Mouse (Mus musculus): Measurements from ENCODE around the gene Ccndbp1. TPM values are rescaled to one million over a fixed set of nuclear protein-coding genes. Genes with fewer than 3 reads are reported as not detected.
"Not testable (repeated sequence)": the region's sequence is repeated elsewhere in the genome, so short reads cannot be mapped to it uniquely, and the experiment has no call there.

Gene Ccndbp1
- total and polyA plus RNA-seq, 2 experiments from 2014 or later = 34.0 to 42.4 TPM

- H3K4me2 ChIP-seq (ENCODE audit: low read depth, low read length) = no peak overlapping the region
- ATAC-seq (ENCODE audit: insufficient read depth, low read depth) = no peak
- no peak overlapping the region for H3K27ac ChIP-seq (ENCODE audit: low read depth)
- H3K4me3 ChIP-seq (ENCODE audit: low read depth, low read length) = no peak overlapping the region
- TF ChIP-seq CTCF (IDR thresholded peaks at IDR 0.05; ENCODE audit: low read depth) (no peak), EP300 (IDR thresholded peaks at IDR 0.05; ENCODE audit: low read depth) (no peak)
- H3K27me3 ChIP-seq (ENCODE audit: control insufficient read depth, insufficient read depth, low read length) = no peaks in the 10 kb centered on the region
- no peak overlapping the region for H3K9ac ChIP-seq (replicated peaks; ENCODE audit: low read depth, low read length)
- whole genome bisulfite sequencing = 39% methylated on average over 2 of the region's 2 CpGs
- no peak for DNase-seq (ENCODE audit: low spot score)
- H3K9me3 ChIP-seq (replicated peaks; ENCODE audit: control insufficient read depth, low read length) = no peaks in the 10 kb centered on the region
- no peaks in the 10 kb centered on the region for H3K36me3 ChIP-seq (replicated peaks; ENCODE audit: control insufficient read depth, insufficient read depth, low read length)
- H3K4me1 ChIP-seq (ENCODE audit: control insufficient read depth, insufficient read depth) = no peaks in the 10 kb centered on the region
These were observed 27.3 kb upstream of the Ccndbp1 start for GRCm38 (mm10) chr2:120980861-120981260.

GRCm38 (mm10) chr2:120983611-120984010 is 24.6 kb upstream of the Ccndbp1 start:
- ATAC-seq (ENCODE audit: insufficient read depth, low read depth) (no peak), DNase-seq (ENCODE audit: low spot score) (no peak)
- no peak overlapping the region for H3K9ac ChIP-seq (replicated peaks; ENCODE audit: low read depth, low read length)
- no peaks in the 10 kb centered on the region for H3K27me3 ChIP-seq (ENCODE audit: control insufficient read depth, insufficient read depth, low read length)
- H3K36me3 ChIP-seq (replicated peaks; ENCODE audit: control insufficient read depth, insufficient read depth, low read length) = 0 out of 2 replicates have a peak, but pooled peaks cover 4% of the 10 kb centered on the region
- TF ChIP-seq EP300 (IDR thresholded peaks at IDR 0.05; ENCODE audit: low read depth) = no peak
- no peak for TF ChIP-seq CTCF (IDR thresholded peaks at IDR 0.05; ENCODE audit: low read depth)
- no peak overlapping the region for H3K4me2 ChIP-seq (ENCODE audit: low read depth, low read length)
- H3K4me3 ChIP-seq (ENCODE audit: low read depth, low read length) = no peak overlapping the region
- H3K4me1 ChIP-seq (ENCODE audit: control insufficient read depth, insufficient read depth) = no peaks in the 10 kb centered on the region
- no peak overlapping the region for H3K27ac ChIP-seq (ENCODE audit: low read depth)
- WGBS = 42% methylated on average over 2 of the region's 2 CpGs
- H3K9me3 ChIP-seq (replicated peaks; ENCODE audit: control insufficient read depth, low read length) = no peaks in the 10 kb centered on the region

- no peaks in the 10 kb centered on the region for H3K27me3 ChIP-seq (ENCODE audit: control insufficient read depth, insufficient read depth, low read length)
- H3K9ac ChIP-seq (replicated peaks; ENCODE audit: low read depth, low read length) = no peak overlapping the region
- H3K36me3 ChIP-seq (replicated peaks; ENCODE audit: control insufficient read depth, insufficient read depth, low read length) = 0 out of 2 replicates have a peak, but pooled peaks cover 4% of the 10 kb centered on the region
- WGBS = 80% methylated on average over 1 of the region's 1 CpGs
- H3K4me1 ChIP-seq (ENCODE audit: control insufficient read depth, insufficient read depth) = no peaks in the 10 kb centered on the region
- TF ChIP-seq CTCF (IDR thresholded peaks at IDR 0.05; ENCODE audit: low read depth) (no peak), EP300 (IDR thresholded peaks at IDR 0.05; ENCODE audit: low read depth) (no peak)
- H3K27ac ChIP-seq (ENCODE audit: low read depth) = no peak overlapping the region
- DNase-seq (ENCODE audit: low spot score) (no peak), ATAC-seq (ENCODE audit: insufficient read depth, low read depth) (no peak)
- no peaks in the 10 kb centered on the region for H3K9me3 ChIP-seq (replicated peaks; ENCODE audit: control insufficient read depth, low read length)
- no peak overlapping the region for H3K4me2 ChIP-seq (ENCODE audit: low read depth, low read length)
- H3K4me3 ChIP-seq (ENCODE audit: low read depth, low read length) = no peak overlapping the region
These were observed 23.0 kb upstream of the Ccndbp1 start for GRCm38 (mm10) chr2:120985241-120985640.

- Histone ChIP-seq H3K4me1 (ENCODE audit: control insufficient read depth, insufficient read depth) (no peaks in the 10 kb centered on the region), H3K27me3 (ENCODE audit: control insufficient read depth, insufficient read depth, low read length) (no peaks in the 10 kb centered on the region), H3K4me3 (ENCODE audit: low read depth, low read length) (no peak overlapping the region), H3K9me3 (replicated peaks; ENCODE audit: control insufficient read depth, low read length) (no peaks in the 10 kb centered on the region), H3K9ac (replicated peaks; ENCODE audit: low read depth, low read length) (no peak overlapping the region), H3K27ac (ENCODE audit: low read depth) (no peak overlapping the region), H3K36me3 (replicated peaks; ENCODE audit: control insufficient read depth, insufficient read depth, low read length) (0 out of 2 replicates have a peak, but pooled peaks cover 4% of the 10 kb centered on the region), H3K4me2 (ENCODE audit: low read depth, low read length) (no peak overlapping the region)
- TF ChIP-seq EP300 (IDR thresholded peaks at IDR 0.05; ENCODE audit: low read depth) = no peak
- TF ChIP-seq CTCF (IDR thresholded peaks at IDR 0.05; ENCODE audit: low read depth) = no peak
- DNase-seq (ENCODE audit: low spot score) (no peak), ATAC-seq (ENCODE audit: insufficient read depth, low read depth) (no peak)
- WGBS = 76% methylated on average over 4 of the region's 4 CpGs
These were observed 17.0 kb upstream of the Ccndbp1 start for GRCm38 (mm10) chr2:120991196-120991595.

GRCm38 (mm10) chr2:120996607-120997006 is 11.6 kb upstream of the Ccndbp1 start:
- H3K4me3 ChIP-seq (ENCODE audit: low read depth, low read length); ATAC-seq (ENCODE audit: insufficient read depth, low read depth); H3K27ac ChIP-seq (ENCODE audit: low read depth); H3K4me1 ChIP-seq (ENCODE audit: control insufficient read depth, insufficient read depth); H3K9ac ChIP-seq (replicated peaks; ENCODE audit: low read depth, low read length); DNase-seq (ENCODE audit: low spot score); H3K4me2 ChIP-seq (ENCODE audit: low read depth, low read length); H3K9me3 ChIP-seq (replicated peaks; ENCODE audit: control insufficient read depth, low read length); H3K36me3 ChIP-seq (replicated peaks; ENCODE audit: control insufficient read depth, insufficient read depth, low read length); H3K27me3 ChIP-seq (ENCODE audit: control insufficient read depth, insufficient read depth, low read length): not testable (repeated sequence)
- 77% methylated on average over 1 of the region's 1 CpGs for WGBS

- no peak for DNase-seq (ENCODE audit: low spot score)
- no peaks in the 10 kb centered on the region for H3K4me1 ChIP-seq (ENCODE audit: control insufficient read depth, insufficient read depth)
- TF ChIP-seq CTCF (IDR thresholded peaks at IDR 0.05; ENCODE audit: low read depth) (no peak), EP300 (IDR thresholded peaks at IDR 0.05; ENCODE audit: low read depth) (no peak)
- no peak overlapping the region for H3K4me3 ChIP-seq (ENCODE audit: low read depth, low read length)
- H3K9ac ChIP-seq (replicated peaks; ENCODE audit: low read depth, low read length) = no peak overlapping the region
- WGBS = 78% methylated on average over 8 of the region's 8 CpGs
- no peak for ATAC-seq (ENCODE audit: insufficient read depth, low read depth)
- no peaks in the 10 kb centered on the region for H3K27me3 ChIP-seq (ENCODE audit: control insufficient read depth, insufficient read depth, low read length)
- H3K9me3 ChIP-seq (replicated peaks; ENCODE audit: control insufficient read depth, low read length) = no peaks in the 10 kb centered on the region
- H3K36me3 ChIP-seq (replicated peaks; ENCODE audit: control insufficient read depth, insufficient read depth, low read length) = no peaks in the 10 kb centered on the region
- H3K27ac ChIP-seq (ENCODE audit: low read depth) = no peak overlapping the region
- H3K4me2 ChIP-seq (ENCODE audit: low read depth, low read length) = no peak overlapping the region
These were observed 9.3 kb upstream of the Ccndbp1 start for GRCm38 (mm10) chr2:120998863-120999262.

Measured in heart, postnatal 0 days (tissue).